Mouse (Mus musculus) midbrain, embryonic 10.5 days (tissue): ENCODE measurements around the gene Pak3. TPM values are rescaled to one million over a fixed set of nuclear protein-coding genes. Genes with fewer than 3 reads are reported as not detected.

Experiments
- microRNA-seq: library from miRNA; unstranded; fragments of <30 nt; microRNA quantifications from one replicate; pipeline ENCODE4, GENCODE M21; 2017
- polyA plus RNA-seq: library from polyadenylated mRNA; unstranded; fragments of >200 nt; fragmentation: Nextera tagmentation; extraction: Ambion mirVana; gene quantifications from 2 replicates; pipeline ENCODE4 v1.2.1, GENCODE M21; 2016

Gene Pak3
- polyA plus RNA-seq, 1 experiment from 2014 or later, result 41.7 TPM

Small RNA genes lying within 50 kb of the gene (microRNA-seq; reads per million reads assigned to microRNA genes)
- gene Gm47298, result not detected

Other genes with a start within 250 kb of the Pak3 start
- 2.8 and 3.4 TPM in 2 replicates for gene Chrdl1, start 124.3 kb upstream of the Pak3 start, polyA plus RNA-seq